Mouse (Mus musculus) forelimb bud, embryonic 11.5 days (tissue): ENCODE measurements around the gene Gabrb2.
A peak's percentile ranks its signal among the peaks of the same experiment; 100 is the strongest.

Source experiments
- DNase-seq: peaks from one replicate; pipeline ENCODE4 v3.0.0-alpha.2; 2012; ENCODE audit warnings: low read depth, low spot score

The Gabrb2 gene

DNA sequence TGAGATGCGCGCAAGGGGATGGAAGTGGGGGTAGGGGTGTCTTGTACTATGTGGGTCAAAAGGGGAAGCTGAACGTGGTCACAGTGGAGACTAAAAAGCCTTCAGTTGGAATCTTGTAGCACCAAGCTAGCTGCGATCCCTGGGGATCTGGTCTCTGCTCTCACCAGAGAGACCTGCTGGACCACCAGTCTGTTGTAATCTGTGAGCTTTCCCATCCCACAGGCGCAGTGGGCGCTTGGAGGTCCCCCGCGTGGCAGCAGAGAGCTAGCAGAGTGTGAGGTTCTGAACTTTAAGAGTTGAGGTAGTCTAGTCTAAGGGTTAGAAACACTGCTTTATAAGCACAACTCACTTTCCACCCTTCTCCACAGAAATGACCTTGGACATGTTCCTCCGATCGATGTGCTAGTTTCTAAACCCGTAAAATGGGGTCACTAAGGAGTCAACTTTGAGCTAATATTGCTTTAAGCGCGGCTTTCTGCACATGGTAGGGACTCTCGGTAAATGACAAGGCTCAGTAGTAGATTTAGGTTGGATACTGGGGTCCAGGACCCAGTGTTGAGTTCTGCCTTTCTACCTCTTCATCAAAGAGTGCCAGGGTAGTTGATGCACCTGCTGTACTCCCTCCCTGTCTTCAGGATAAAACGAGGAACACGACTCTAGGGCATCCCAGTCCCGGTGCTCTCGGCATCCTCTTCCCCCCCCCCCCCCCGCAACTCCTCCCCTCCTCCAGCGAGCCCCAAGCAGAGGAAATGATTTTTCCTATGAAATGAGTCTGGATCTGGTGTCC lies at the start of gene Gabrb2:
Gene Gabrb2 (plus strand): TSS at position 762 of the 787 bp plus-strand sequence.
- no peak for DNase-seq

DNA sequence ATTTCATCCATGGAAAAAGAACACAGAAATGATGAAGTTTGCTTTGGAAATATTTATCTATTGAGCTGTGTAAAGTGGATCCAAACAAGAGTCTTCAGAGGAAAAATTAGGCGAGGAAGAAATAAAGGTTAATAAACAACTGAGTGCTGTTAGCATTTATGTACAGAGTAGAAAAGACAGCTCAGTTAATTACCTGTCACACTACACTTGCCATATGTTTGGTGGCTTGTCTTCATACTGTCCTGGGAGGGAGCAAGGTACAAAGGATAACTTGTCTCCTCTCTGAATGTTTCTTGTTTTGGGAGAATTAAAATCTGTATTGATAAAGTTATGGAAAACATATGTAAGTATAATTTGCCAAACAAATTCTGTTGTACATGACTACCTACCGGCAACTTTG lies 40.6 kb upstream of the Gabrb2 start:
- no peak for DNase-seq

DNA sequence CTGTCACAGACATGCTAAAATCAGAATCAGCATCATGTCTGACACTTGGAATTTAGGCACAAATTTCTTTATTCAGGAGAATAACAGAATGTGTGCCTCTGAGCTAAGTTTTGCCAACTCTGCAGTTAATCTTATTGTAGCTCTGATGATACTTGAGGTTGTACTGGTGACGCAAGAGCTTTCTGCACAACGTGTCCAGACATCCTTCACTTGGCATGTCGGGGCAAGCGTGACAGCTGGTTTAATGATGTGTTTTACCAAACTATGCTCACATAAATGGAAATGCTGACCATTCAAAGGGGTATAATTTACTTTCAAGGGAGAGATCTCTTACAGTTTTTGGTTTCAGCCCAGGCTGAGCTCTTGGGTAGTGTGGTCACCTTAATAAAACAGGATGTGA lies 33.1 kb upstream of the Gabrb2 start:
- peak; percentile 13 for DNase-seq

DNA sequence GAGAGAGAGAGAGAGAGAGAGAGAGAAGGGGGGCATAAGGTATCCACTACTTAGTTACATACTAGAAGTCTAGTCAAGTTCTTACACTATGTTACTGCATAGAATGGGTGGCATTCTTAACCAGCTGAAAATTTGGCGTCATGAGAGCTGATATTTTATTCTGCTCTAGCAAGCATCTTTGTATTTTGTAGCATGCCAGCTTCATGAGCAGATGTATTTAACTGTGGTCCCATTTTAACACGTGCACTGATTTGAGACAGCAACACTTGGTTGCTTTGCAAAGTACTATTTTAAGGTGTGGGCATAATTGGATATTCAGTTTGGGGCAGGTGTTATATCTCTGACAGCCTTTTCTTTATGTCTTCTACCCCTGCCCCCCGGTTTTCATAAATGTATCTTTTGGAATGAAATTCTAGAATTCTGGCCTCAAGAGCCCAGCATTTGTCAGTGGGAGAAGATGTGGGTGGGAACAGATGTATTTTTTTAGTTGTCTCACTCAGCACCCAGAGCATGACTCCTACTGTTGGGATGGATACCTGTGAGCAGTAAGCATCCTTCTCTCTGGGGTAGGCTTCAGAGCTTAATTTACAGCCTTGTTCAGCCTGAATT lies 28.8 kb upstream of the Gabrb2 start:
- no peak for DNase-seq

DNA sequence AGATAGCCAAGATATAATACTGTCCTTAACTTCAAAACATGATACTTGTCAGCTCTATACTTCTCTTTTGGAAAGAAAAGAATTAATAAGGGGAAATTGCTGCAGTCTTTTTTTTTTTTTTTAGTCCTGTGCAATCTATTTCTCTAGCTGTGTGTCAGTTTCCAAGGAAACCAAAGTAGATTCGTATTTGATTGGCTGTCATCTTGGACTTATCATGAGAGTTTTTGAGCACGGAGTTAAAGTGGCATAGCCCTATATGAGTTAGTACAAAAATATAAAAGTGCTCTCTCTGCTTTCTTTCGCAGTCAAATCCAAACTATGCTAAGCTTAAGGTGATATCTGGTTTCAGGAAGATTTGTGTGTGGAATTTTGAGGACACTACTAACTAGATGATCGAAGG lies 26.1 kb upstream of the Gabrb2 start:
- no peak for DNase-seq

DNA sequence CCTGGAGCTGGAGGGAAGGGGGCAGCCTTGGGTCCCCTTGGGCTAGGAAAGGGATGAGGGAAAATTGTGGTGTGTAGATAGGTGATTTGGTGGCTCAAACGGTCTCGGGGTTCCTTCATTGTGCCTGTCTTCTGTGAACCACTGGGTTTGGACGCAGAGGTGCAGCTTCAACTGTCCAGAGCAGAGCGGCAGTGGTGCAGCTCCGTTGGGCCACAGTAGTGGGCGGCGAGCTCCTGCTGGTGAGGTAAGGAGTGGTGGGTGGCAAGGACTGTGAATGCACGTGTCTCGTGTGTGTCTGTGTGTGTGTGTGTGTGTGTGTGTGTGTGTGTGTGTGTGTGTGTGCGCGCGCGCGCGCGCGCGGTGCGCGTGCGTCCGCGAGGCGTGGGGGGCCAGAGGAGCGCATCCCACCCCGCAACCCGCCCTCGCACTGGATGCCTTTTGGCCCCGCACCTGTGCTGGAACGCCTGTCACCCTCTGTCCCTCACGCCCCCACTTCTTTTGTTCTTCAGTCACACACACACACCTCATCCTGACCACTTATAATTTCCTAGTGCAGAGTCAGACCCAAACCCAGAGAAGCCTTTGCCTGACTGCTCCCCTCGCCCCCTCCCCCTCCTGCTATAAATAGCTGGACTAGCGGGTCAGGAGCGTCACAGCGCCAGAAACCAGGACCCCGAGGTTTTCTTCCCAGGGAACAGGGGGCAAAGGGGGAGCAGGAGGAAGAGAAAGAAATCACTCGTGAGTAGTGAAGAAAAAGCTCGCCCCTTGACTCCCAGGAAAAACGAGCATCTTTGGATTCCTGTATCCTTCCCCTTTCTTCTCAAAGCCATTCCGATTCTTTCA lies 455 bp downstream of the Gabrb2 start:
- peak; percentile 45 for DNase-seq

DNA sequence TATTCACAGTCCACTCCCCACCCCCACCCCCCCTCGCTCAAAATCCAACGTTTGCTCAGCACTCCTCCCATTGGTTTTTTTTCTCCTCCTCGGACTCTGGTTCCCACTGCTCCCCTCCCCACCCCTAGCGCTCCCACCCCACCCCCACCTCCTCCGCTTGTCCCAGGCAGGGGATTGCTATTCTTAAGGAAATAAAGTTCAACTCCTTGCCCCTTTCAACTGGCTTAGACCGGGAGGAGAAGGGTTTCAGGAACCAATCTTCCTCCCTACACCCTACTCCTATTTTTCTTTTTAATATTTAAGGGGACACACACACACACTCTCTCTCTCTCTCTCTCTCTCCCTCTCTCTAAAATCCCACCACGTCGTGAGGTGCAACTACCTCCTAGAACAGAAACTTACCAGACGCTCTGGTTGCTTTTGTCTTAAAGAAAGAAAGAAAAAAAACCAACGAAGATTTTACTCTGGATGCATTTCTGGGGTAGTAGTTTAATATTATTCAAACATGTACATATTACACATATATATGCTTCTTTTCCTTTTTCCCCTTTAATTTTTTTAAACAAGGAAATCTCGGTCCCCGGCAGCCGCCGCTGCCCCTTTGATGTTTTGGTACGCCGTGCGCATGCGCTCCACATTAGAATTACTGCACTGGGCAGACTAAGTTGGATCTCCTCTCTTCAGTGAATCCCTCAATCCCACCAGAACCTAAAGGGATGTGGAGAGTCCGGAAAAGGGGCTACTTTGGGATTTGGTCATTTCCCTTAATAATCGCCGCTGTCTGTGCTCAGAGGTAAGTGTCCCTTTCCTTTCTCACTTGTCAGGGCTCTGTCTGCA lies 1.3 kb downstream of the Gabrb2 start:
- DNase-seq, result peak; percentile 69

DNA sequence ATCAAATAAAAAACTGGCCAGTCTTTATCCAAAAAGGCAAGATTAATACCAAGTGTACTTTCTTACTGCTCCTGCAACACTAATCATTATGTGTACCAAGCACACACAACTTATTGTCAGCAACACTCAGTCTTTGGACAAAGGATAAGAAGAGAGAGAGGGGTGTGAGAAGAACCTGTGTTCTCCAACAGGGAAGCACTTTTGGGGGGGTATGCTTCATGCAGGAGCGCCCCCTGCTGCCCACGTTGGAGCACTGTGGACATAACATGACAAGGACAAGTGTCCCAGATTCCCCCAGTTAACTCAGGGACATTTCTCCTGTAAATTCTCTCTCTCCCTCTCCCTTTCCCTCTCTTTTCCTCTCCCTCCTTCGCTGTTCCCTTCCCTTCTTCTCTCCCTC lies 3.7 kb downstream of the Gabrb2 start:
- DNase-seq, result peak; percentile 46

DNA sequence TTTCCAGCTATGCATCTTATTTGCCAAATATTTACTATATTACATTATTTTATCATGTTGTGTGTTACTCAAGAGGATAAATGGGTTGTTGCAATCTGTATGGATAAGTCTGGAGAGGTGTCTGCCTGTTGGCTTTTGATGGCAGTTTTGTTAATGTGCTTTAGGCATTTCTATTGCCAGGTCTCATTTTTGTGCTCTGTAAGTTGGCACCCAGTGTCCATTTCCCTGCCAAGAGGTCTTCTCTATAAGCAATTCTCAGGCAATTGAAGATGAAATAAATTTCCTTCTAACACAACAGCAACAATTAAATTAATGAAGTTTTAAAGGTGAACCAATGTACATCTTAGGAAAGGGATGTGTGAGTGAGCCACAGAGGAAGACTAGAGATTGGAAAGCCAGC lies 11.9 kb downstream of the Gabrb2 start:
- DNase-seq, result no peak

DNA sequence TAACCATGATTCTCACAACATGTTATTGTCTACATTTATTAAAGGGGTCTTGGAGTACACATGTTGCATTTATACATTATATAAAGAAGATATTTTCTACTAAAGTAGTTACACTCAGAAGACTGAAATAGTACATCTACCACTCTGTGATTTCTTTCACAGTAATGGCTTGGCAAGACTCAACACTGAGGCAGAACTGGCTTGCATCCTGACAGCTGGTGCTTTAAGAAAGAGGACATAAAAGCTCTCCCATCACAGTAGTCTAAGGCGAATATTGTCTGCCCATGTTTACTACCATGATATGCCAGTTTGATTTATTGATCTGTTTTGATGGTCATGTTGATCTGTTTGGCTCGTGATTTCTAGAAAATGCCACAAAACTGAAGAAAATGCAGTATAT lies 19.4 kb downstream of the Gabrb2 start:
- no peak for DNase-seq

DNA sequence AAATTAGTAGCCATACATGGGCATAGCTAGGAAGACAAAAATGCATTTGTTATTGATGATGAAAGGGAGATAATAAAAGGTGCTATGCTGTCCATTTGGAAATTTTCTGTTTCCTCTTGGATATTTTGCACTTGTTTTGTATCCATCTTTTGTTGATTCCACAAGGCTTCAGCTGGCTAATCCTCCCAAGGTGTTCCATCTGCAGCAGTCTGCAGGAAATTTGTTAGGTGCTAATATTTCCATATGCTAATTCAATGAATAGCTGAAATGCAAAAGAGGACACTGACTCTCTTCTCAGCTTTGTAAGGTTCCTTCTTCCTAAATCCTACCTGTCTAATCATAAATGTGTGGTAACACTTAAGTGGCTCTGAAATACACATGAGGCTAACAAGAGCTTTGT lies 24.1 kb downstream of the Gabrb2 start:
- DNase-seq, result no peak

DNA sequence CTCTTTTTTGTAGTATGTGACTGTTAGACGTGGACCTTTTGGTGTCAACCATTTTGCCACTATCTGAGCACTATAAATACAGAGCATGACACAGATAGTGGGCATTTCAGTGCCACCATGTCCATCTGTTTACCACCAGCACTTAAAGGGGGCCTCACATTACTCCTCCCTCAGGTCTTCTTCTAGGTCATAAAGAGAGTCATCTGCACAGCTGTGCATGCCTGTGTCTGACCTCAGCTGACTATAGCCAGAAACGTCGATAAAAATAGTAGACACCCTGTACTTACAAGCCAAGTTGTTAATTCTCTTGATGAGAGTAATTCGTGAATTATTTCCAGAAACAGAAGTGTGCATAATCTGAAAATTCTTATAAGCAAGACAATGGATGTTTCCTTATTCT lies 29.4 kb downstream of the Gabrb2 start:
- DNase-seq, result no peak

DNA sequence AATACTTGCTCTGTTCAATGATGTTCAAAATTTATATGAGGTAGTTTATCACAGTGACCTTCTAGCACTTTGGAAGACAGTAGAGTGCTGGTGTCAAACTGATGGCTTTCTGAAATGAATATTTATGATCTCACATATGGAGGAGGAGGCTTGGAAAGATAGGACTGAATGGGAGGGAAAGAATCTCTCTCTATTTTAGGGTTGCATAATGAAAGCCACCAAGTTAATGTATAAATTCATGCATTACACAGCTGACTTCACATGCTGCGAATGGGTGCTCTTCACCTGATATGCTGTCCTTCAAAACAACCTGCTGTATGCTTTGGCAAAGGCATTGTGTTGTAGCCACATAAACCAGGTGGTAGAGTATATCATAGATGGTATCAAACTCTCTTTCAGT lies 44.6 kb downstream of the Gabrb2 start:
- no peak for DNase-seq

DNA sequence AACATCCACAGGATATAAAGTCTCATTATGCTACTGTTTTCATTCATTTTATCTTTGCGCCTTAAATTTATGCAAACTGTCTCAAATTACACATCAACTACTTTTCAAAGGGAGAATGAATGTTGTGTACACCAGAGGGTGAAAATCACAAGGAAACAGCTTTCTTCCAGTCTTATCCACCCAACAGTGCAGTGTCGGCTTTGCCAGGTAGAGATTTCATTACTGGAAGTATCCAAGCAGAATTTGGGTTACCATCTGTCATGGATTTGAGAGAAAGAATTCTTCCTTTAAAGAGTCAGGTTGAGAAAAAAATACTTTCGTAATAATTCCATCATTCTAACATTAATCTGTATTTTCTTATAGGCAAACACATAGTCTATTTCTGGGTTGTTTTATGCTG lies 48.8 kb downstream of the Gabrb2 start:
- DNase-seq, result no peak

DNA sequence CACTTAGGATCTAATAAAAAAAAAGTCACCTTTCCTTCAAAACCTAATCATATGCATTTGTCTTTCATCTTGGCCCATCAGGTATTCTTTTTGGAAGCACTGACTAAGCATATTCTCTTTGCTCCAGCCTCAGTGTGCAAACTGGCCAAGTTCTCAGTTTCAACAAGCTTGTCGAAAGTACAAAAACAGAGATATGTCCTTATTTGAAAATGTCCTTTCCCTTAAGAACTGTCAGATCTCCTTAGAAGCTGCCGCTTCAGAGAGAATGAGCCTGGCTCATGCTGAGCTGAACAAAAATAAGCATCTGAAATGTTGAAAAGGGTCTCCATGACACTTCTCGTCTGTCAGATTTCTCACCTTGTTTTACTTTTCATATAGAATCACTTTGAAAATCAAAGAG lies 55.0 kb downstream of the Gabrb2 start:
- no peak for DNase-seq

DNA sequence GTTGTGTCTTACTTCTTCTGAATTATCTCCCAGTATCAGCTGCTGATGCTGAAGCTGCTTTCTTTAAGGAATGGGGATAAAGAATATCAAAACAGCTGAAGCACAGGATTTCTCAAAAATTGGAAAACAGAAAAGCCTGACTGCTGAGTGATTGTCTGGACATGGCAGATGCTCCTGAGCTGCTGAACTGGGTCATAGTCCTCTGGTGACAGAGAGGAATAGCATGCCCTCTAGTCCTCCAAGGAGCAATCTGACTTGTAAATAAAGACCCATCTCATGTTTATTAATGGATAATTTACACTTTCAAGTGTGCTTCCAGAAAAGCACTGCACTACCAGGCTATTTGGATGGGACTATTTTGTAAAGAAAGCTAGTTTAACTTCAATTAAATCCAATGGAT lies 68.1 kb downstream of the Gabrb2 start:
- no peak for DNase-seq

DNA sequence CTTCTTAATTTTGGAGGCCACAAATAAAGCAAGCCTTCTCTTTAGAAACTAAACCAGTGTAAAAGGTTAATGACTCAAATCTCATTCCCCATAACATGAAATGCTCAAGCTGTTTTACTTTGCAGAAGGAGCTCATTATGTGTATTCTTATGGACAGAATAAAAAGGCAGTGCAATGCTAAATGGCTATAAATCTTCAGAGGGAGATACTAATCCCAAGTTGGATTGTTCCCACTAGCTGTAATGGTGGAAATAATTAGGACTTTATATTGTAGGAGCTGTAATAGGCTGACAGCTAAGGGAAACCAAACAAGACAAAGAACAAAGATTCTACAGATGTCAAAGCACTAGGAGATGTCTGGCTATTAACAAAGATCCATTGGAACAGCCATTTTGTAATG lies 81.6 kb downstream of the Gabrb2 start:
- no peak for DNase-seq

DNA sequence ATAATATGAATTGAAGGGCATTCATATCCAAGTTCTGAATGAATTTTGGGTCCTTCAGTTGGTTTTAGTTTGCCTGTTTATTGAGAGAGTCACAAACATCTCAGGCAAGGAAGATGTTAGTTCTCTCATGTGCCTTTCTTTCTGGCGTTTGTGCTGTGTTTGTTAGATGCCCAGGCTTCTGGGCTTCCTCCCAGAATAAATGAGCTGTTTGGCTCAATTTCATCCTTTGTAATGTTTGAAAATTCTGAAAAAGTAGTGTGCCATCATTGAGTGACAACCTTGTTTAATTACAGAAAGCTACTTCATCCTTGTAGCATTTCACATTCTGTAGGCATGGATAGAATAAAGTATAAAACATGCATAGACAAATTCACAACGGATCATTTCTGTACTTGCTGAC lies 85.9 kb downstream of the Gabrb2 start:
- no peak for DNase-seq

DNA sequence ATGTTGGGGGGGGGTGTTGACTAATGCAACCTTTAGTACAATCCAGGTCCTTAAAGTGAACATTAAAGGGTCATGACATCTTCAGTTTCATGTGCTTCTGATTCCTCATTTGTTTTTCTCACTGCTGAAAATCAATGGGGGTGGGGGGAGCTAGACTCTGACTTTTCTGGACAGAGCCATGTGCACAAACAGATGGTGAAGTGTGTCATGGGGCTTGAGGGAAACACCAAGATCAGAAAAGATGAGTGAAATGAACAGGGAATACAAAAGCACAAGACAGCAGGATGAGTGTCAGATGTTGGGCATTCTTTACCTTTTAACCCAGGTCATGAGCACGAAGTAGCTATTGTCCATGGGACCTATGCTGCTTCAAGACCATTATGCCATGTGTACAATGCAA lies 86.4 kb downstream of the Gabrb2 start:
- no peak for DNase-seq

DNA sequence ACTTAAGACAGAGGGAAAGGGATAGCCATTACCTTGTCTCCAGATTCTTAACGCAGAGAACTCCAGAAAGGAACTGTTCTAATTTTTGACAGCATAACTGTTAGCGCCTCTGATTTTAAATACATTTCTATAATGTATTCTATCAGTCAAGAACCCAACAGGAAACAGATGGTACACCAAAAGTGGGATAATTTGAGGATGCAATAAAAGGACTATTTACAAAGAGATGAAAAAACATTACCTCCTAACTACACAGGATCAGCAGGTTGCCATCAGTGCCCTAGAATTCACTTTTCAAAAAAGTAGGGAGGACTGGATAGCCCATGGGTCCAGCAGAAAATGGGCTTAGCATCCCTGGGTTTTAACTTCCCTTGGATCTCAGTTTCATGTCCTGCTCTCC lies 102.4 kb downstream of the Gabrb2 start:
- no peak for DNase-seq

DNA sequence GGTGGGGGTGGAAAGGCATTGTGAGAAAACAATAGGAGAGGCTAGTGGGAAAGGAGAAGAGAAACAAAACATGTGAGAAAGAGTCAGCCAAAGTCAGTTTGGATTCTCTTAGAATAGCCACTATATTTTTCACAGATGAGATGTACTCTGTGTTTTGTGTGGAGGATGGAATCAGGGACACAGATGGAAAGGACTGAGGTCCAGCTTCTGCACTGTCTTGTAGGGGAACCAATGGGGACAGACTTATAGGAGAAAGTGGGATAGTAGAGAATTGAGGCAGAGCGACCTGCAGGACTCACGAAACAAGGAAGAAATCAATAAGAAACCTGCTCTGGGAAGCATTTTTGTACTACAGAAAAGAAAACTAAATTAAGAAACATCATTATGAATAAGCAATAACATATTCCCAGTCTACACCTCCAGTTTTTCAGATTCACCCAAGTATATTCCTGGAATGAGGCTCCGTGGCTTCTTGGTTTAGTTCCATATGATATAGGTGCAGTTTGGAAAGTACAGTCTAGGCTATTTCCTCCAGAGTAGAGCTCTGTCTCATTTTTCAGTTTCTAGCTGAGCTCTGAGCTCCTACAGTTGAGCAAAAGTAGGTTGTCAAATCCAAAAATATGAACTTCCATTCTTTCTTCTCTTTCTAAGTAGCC lies 108.8 kb downstream of the Gabrb2 start:
- no peak for DNase-seq
